Mouse (Mus musculus) liver, postnatal 0 days (tissue): ENCODE measurements at regions not wholly inside any gene's neighbourhood (a gene's known extent, or its start where the extent isn't known, plus 50 kb on each side); places are given as distances from the start of the nearest gene placed in this dataset.

Experiments used
- CTCF ChIP-seq: sonication (generic); IDR thresholded peaks from 2 replicates; pipeline ENCODE4 v1.5.1; 2016; ENCODE audit warnings: antibody characterized with exemption, low read depth
- EP300 ChIP-seq: IDR thresholded peaks from 2 replicates; pipeline ENCODE4 v1.6.1; 2016; ENCODE audit warnings: antibody characterized with exemption, low read depth, mild to moderate bottlenecking

DNA sequence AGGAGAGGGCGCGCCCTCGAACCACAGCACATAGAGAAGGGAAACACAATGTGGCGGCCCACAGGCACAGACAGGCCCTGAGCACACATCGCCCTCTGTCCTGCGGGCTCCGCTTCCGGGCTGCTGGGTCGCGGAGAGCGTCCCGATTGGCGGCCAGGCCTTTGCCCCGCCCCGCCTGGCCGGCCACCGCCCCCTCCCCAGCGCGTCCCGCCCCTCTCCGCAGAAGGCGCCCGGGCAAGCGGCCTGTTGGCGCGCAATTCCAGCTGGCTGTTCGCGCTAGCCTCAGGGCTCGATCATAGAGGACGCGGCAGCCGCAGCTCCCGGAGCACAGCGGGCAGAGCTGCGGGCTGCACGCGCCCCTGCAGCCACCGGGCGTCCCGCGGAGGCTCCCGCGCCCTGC is 661.3 kb downstream of the 5730507C01Rik start:
- no peak for TF ChIP-seq CTCF
- no peak for TF ChIP-seq EP300
